Comparison of ENCODE assay signal across 7 mouse cellular contexts in genomic region chr9:13587085-13587933, GRCm38 (mm10).
DNase-seq lines count a peak whose midpoint lies in the region; ATAC-seq lines count a peak whose summit lies in the region.

No protein-coding gene starts in this region.

- ATAC-seq in kidney, embryonic 16.5 days (ENCODE audit: low FRiP score, low TSS enrichment), result peak; percentile 65; the same call in 1 of the 2 replicates
- ATAC-seq in erythroblast, adult 5-6 weeks (replicated peaks; ENCODE audit: low FRiP score, poor library complexity, severe bottlenecking), result no peak

- WGBS in kidney, embryonic 16.5 days, result 46% methylated on average over 9 of the region's 9 CpGs

- H3K4me1 ChIP-seq in kidney, embryonic 16.5 days (ENCODE audit: insufficient read depth, low read length), result peaks cover 32% of the 10 kb centered on the region

- H3K27ac ChIP-seq in kidney, embryonic 16.5 days (ENCODE audit: low read length), result peak overlapping the region; percentile 61

- no peaks in the 10 kb centered on the region for H3K27me3 ChIP-seq in kidney, embryonic 16.5 days (ENCODE audit: insufficient read depth, low read length)

- no peak overlapping the region for H3K4me3 ChIP-seq in kidney, embryonic 16.5 days (ENCODE audit: low read length)

- no peaks in the 10 kb centered on the region for H3K36me3 ChIP-seq in kidney, embryonic 16.5 days (ENCODE audit: insufficient read depth, low read length)

- DNase-seq in right cerebral cortex, adult 18-20 months, result peak; percentile 45
- no peak for DNase-seq in right cerebral cortex, postnatal 14 days
- peak; percentile 25 for DNase-seq in fat pad, adult 2 months (ENCODE audit: extremely low read depth, low read depth, low spot score)
- DNase-seq in lung, postnatal 25 days (ENCODE audit: low spot score), result peak; percentile 67
- DNase-seq in cerebellum, adult 9-11 months, result no peak

- no peaks in the 10 kb centered on the region for H3K9me3 ChIP-seq in kidney, embryonic 16.5 days (ENCODE audit: low read length)

- no peak overlapping the region for H3K4me2 ChIP-seq in kidney, embryonic 16.5 days (replicated peaks; ENCODE audit: low read depth, low read length)

- H3K9ac ChIP-seq in kidney, embryonic 16.5 days (replicated peaks; ENCODE audit: low read length), result no peak overlapping the region

Comparison
In these comparisons a context has a peak if more than half of its experiments do, and no peak if none do; other contexts are left out.
1. DNase-seq: peak in right cerebral cortex, adult 18-20 months (single experiment), fat pad, adult 2 months (single experiment) and lung, postnatal 25 days (single experiment); none in right cerebral cortex, postnatal 14 days (single experiment) and cerebellum, adult 9-11 months (single experiment).